Mouse (Mus musculus) intestine, postnatal 0 days (tissue): ENCODE measurements around the gene Cdh18. TPM values are rescaled to one million over a fixed set of nuclear protein-coding genes. Genes with fewer than 3 reads are reported as not detected.
"Not testable (repeated sequence)": the region's sequence is repeated elsewhere in the genome, so short reads cannot be mapped to it uniquely, and the experiment has no call there.

Experiments used
- ATAC-seq: fragments of 200-750 bp; cut with Nextera tagmentation; 2 replicates; pipeline ENCODE4 v1.8.0; 2017; ENCODE audit warnings: mild to moderate bottlenecking, moderate TSS enrichment, moderate library complexity
- H3K27ac ChIP-seq: fragments of 300-500 bp; sonication (generic); 2 replicates; pipeline ENCODE4 v1.5.1; 2014; ENCODE audit warnings: mild to moderate bottlenecking, low read depth, low read length, moderate library complexity
- H3K27me3 ChIP-seq: fragments of 300-500 bp; sonication (generic); replicated peaks from 2 replicates; pipeline ENCODE4 v1.6.1; 2014; ENCODE audit warnings: low read length, mixed read lengths; ENCODE audit not compliant: control insufficient read depth, insufficient read depth
- H3K36me3 ChIP-seq: fragments of 300-500 bp; sonication (generic); 2 replicates; pipeline ENCODE4 v1.6.1; 2014; ENCODE audit warnings: mild to moderate bottlenecking, moderate library complexity; ENCODE audit not compliant: control insufficient read depth, insufficient read depth
- H3K4me1 ChIP-seq: fragments of 300-500 bp; sonication (generic); replicated peaks from 2 replicates; pipeline ENCODE4 v1.6.1; 2014; ENCODE audit warnings: antibody characterized with exemption, low read length, mixed read lengths; ENCODE audit not compliant: control insufficient read depth, insufficient read depth
- H3K4me2 ChIP-seq: fragments of 300-500 bp; sonication (generic); replicated peaks from 2 replicates; pipeline ENCODE4 v1.6.1; 2014; ENCODE audit warnings: low read depth, mild to moderate bottlenecking, moderate library complexity
- H3K4me3 ChIP-seq: fragments of 300-500 bp; sonication (generic); 2 replicates; pipeline ENCODE4 v1.5.1; 2014; ENCODE audit warnings: low read depth, low read length
- H3K9ac ChIP-seq: fragments of 300-500 bp; sonication (generic); 2 replicates; pipeline ENCODE4 v1.6.1; 2014; ENCODE audit warnings: mild to moderate bottlenecking, low read depth, low read length
- H3K9me3 ChIP-seq: fragments of 300-500 bp; sonication (generic); 2 replicates; pipeline ENCODE4 v1.6.1; 2016; ENCODE audit warnings: mixed run types; ENCODE audit not compliant: control insufficient read depth
- CTCF ChIP-seq: sonication (generic); IDR thresholded peaks from 2 replicates; pipeline ENCODE4 v1.5.1; 2016; ENCODE audit warnings: low read depth, mild to moderate bottlenecking, control low read depth, antibody characterized with exemption, moderate library complexity
- WGBS: fragments of 180-500 bp; shearing (Covaris S2); extraction: QIAGEN DNeasy Blood & Tissue Kit; methylation state at CpG from one replicate; pipeline ENCODE4 v1.1.7; 2014; 5-methylcytosine and 5-hydroxymethylcytosine counted together
- polyA plus RNA-seq: library from polyadenylated mRNA; unstranded; fragments of >200 nt; fragmentation: Nextera tagmentation; extraction: Ambion mirVana; gene quantifications from 2 replicates; pipeline ENCODE4 v1.2.1, GENCODE M21; 2015

Gene Cdh18
- polyA plus RNA-seq, 1 experiment from 2014 or later = 0.25 TPM

DNA sequence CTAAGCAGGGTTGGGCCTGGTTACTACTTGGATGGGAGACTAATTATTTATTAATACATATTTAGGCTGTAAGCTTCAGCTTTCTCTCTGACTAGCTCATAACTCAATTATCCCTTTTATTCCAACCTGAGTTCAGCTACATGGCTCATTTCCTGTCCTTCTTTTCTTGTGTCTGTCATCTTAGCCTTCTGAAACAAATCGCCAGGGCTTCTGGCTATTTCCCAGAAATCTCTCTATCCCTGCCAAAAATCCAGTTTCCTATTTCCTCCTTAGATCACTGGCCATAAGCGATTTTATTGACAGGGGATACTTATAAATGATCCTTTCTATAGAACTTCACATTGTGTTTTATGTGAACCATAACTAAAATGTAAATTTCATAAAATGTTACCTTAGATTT is 167.6 kb downstream of the Cdh18 start:
- no peaks in the 10 kb centered on the region for H3K36me3 ChIP-seq

GRCm38 (mm10) chr15:22717681-22718080 is 168.9 kb downstream of the Cdh18 start:
- Histone ChIP-seq H3K9ac (no peak overlapping the region), H3K4me2 (no peak overlapping the region), H3K27me3 (no peaks in the 10 kb centered on the region), H3K9me3 (no peaks in the 10 kb centered on the region), H3K4me3 (no peak overlapping the region), H3K27ac (no peak overlapping the region), H3K36me3 (no peaks in the 10 kb centered on the region), H3K4me1 (no peaks in the 10 kb centered on the region)
- 82% methylated on average over 3 of the region's 3 CpGs for WGBS
- no peak for TF ChIP-seq CTCF
- ATAC-seq = no peak

More for the DNA sequence above, 167.6 kb downstream of the Cdh18 start:
- WGBS = 74% methylated on average over 2 of the region's 2 CpGs
- H3K4me3 ChIP-seq = no peak overlapping the region
- no peak overlapping the region for H3K4me2 ChIP-seq
- TF ChIP-seq CTCF = no peak
- H3K9me3 ChIP-seq = no peaks in the 10 kb centered on the region
- no peak for ATAC-seq
- no peak overlapping the region for H3K9ac ChIP-seq
- no peak overlapping the region for H3K27ac ChIP-seq
- no peaks in the 10 kb centered on the region for H3K4me1 ChIP-seq
- H3K27me3 ChIP-seq = no peaks in the 10 kb centered on the region

GRCm38 (mm10) chr15:22726574-22726973 is 177.8 kb downstream of the Cdh18 start:
- H3K9ac ChIP-seq = no peak overlapping the region
- 46% methylated on average over 1 of the region's 1 CpGs for WGBS

DNA sequence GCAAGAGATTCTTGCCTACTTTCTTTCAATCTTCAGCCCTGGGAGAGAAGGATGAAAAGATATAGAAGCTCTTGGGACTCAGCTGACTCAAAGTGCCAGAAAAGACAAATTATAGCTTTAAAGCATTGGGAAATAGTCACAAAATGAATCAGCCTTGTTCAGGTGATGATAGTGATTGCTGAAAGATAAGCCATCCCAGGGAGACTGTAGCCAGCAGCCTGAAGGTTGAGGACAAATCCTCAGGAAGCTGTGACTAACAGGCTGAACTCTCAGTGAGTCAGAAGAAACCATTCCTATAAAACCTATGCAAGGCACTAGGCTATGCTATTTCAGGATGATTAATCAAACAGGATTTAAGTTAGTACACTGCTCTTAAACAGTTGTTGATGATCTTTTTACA is 184.2 kb downstream of the Cdh18 start:
- ATAC-seq = no peak
- no peak for TF ChIP-seq CTCF
- H3K4me2 ChIP-seq = no peak overlapping the region
- H3K4me1 ChIP-seq = no peaks in the 10 kb centered on the region
- H3K9ac ChIP-seq = no peak overlapping the region
- no peaks in the 10 kb centered on the region for H3K27me3 ChIP-seq
- H3K4me3 ChIP-seq = no peak overlapping the region
- no peak overlapping the region for H3K27ac ChIP-seq
- no peaks in the 10 kb centered on the region for H3K9me3 ChIP-seq
- H3K36me3 ChIP-seq = no peaks in the 10 kb centered on the region

More at GRCm38 (mm10) chr15:22726574-22726973, 177.8 kb downstream of the Cdh18 start:
- Histone ChIP-seq H3K36me3 (no peaks in the 10 kb centered on the region), H3K4me2 (no peak overlapping the region), H3K27me3 (no peaks in the 10 kb centered on the region), H3K9me3 (no peaks in the 10 kb centered on the region), H3K4me3 (no peak overlapping the region), H3K4me1 (no peaks in the 10 kb centered on the region), H3K27ac (no peak overlapping the region)
- no peak for ATAC-seq
- no peak for TF ChIP-seq CTCF

- no peak overlapping the region for H3K27ac ChIP-seq
- no peaks in the 10 kb centered on the region for H3K27me3 ChIP-seq
- H3K9me3 ChIP-seq = no peaks in the 10 kb centered on the region
- H3K4me1 ChIP-seq = no peaks in the 10 kb centered on the region
- TF ChIP-seq CTCF = no peak
- no peak overlapping the region for H3K9ac ChIP-seq
- H3K4me3 ChIP-seq = no peak overlapping the region
- WGBS = 59% methylated on average over 3 of the region's 3 CpGs
- no peaks in the 10 kb centered on the region for H3K36me3 ChIP-seq
- no peak overlapping the region for H3K4me2 ChIP-seq
- no peak for ATAC-seq
Measured at GRCm38 (mm10) chr15:22736165-22736564, 187.3 kb downstream of the Cdh18 start.

DNA sequence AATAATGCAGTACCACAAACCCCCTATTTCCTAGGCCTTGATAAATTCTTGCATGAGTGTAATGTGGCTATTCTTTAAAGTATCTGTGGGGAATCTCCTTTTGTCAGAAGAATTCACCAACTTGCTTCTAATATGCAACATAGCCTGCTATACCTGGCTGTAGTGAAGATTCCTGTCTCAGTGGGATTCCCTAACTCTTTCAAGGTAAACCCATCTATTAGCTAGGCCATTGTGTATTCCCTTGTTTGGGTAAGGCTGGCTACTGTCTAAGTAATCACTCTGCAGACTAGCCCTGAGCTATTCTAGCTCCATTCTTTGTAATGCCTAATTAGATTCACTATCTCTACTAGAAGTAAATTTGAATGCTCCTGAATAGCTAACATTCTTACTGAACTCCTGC is 212.4 kb downstream of the Cdh18 start:
- H3K4me3 ChIP-seq, ATAC-seq, H3K4me2 ChIP-seq, H3K27me3 ChIP-seq, H3K9ac ChIP-seq, H3K27ac ChIP-seq, H3K4me1 ChIP-seq, H3K9me3 ChIP-seq, H3K36me3 ChIP-seq: not testable (repeated sequence)

DNA sequence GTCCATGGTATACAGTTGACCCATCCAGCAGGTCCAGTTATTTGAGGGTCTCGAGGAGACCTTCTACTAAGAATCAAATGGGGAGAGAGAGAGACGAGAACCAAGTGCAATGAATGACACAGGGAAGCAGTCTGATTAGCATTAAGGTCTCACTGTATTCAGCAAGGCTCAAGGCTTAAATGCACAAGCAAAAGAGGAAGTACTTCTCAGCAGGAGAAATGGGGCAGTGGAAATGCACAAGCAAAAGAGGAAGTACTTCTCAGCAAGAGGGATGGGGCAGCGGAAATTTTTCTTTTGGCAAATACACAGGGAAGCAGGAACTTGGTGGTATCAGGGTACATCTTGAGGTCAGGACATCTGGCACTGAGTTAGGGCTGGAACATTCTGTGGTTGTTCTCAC is 217.8 kb downstream of the Cdh18 start:
- 90% methylated on average over 3 of the region's 3 CpGs for WGBS

More for the DNA sequence above, 217.8 kb downstream of the Cdh18 start:
- H3K9ac ChIP-seq, H3K27ac ChIP-seq, ATAC-seq, H3K27me3 ChIP-seq, H3K9me3 ChIP-seq, H3K36me3 ChIP-seq, H3K4me1 ChIP-seq, H3K4me2 ChIP-seq, H3K4me3 ChIP-seq: not testable (repeated sequence)
